Mouse (Mus musculus) cerebellum, adult 2 months (tissue): ENCODE data around the gene Fgf14. TPM values are rescaled to one million over a fixed set of nuclear protein-coding genes. Genes with fewer than 3 reads are reported as not detected.

Experiments used
- DNase-seq, 2 experiments: peaks; one replicate each; pipeline ENCODE4 v3.0.0; 2021
- H3K27ac ChIP-seq: fragments of 200-500 bp; 2 replicates; pipeline ENCODE4 v1.5.1; 2012; ENCODE audit warnings: low read length, control low read depth, inconsistent platforms; ENCODE audit not compliant: insufficient read depth
- H3K27me3 ChIP-seq: fragments of 200-500 bp; 2 replicates; pipeline ENCODE4 v1.6.1; 2012; ENCODE audit warnings: inconsistent platforms, mild to moderate bottlenecking, low read length, moderate library complexity; ENCODE audit not compliant: control insufficient read depth, insufficient read depth
- H3K4me1 ChIP-seq: fragments of 200-500 bp; 2 replicates; pipeline ENCODE4 v1.6.1; 2011; ENCODE audit warnings: low read length; ENCODE audit not compliant: control insufficient read depth, insufficient read depth
- H3K4me3 ChIP-seq: fragments of 200-500 bp; replicated peaks from 2 replicates; pipeline ENCODE3; 2011; ENCODE audit warnings: mild to moderate bottlenecking, low read depth, low read length, control low read depth; ENCODE audit not compliant: insufficient read depth
- CTCF ChIP-seq: fragments of 200-500 bp; IDR thresholded peaks from 2 replicates; pipeline ENCODE4 v1.5.1; 2011; ENCODE audit warnings: low read depth, mild to moderate bottlenecking, control low read depth, low read length, moderate library complexity, borderline replicate concordance; ENCODE audit not compliant: insufficient read depth
- POLR2A ChIP-seq: fragments of 200-500 bp; IDR thresholded peaks from 2 replicates; pipeline ENCODE4 v1.6.1; 2011; ENCODE audit warnings: low read length, control low read depth, borderline replicate concordance; ENCODE audit not compliant: insufficient read depth
- WGBS: fragments of 180-500 bp; shearing (Covaris S2); methylation state at CpG from one replicate; pipeline ENCODE4 v1.1.7; 2018; 5-methylcytosine and 5-hydroxymethylcytosine counted together
- polyA plus RNA-seq: library from polyadenylated mRNA; depleted of rRNA; stranded (reverse); fragments of >200 nt; gene quantifications from 2 replicates; pipeline ENCODE4 v1.2.3, GENCODE M21; 2012; rRNA removed

Fgf14 gene
- polyA plus RNA-seq: 32.5 and 41.1 TPM in 2 replicates

DNA sequence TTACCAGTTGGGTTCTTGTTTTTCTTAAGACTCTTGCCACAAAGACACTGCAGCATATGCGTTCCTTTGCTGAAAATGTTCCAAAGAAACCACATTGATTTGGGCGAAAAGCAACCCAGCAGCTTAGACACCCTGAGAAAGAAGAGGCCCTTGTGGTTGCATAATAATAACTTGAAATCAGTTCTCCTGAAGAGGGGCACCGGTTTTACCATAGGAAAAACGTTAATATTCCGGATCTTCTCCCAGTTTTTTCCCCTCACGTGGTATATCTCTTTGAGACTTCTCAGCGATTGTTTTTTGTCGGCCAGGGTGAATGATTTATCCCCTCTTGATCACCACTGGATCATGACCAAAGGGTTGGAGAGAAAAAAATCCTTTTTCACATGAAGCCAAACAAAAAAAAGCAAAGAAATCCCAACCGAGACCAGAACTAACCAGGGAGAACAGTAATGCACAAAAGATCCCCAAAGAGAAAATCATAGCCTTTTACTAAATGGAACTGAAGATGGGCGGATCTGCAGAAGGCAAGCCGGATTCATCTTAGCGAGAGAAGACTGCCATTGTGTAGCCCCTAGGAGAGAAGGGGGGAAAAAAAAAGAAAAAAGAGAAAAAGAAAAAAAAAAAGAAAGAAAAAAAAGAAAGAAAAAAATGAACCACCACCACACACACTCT is at the start of gene Fgf14:
TSS of gene Fgf14 (minus strand) at position 622 of the 672 bp plus-strand sequence.
- DNase-seq: no peak
- H3K27ac ChIP-seq: peak within 1 kb of the TSS; percentile 93
- no peaks in the 10 kb centered on the region for H3K27me3 ChIP-seq
- WGBS: under 1% methylated on average over 12 of the region's 12 CpGs
- H3K4me1 ChIP-seq: no peaks in the 10 kb centered on the region; the same call in 1 of the 2 replicates
- TF ChIP-seq CTCF (no peak), POLR2A (0 out of 2 replicates have a peak, but pooled peaks have one; percentile 15)
- H3K4me3 ChIP-seq: peak within 1 kb of the TSS; percentile 94

DNA sequence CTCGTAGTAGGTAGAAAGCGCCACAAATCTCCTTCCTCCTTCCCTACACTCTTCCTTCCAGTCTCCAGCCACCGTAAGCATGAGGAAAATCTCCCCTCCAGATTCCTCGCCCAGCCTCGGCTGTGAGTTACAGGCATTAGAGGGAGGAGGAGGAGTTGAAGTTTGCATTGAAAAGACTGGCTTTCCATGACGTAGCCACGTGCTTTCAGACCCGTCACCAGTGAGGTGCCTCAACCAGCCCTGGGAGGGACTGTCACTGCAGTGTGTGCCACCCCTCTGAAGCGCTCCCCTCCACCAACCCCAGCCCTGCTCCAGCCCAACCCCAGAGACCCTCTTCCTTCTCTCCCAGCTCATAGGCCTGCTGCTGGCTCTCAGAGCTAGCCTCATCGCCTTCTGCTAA is 452 bp upstream of the Fgf14 start:
- peak; percentile 85 to 90 for DNase-seq
- Histone ChIP-seq H3K27ac (peak overlapping the region; percentile 93), H3K4me3 (peak overlapping the region; percentile 94), H3K4me1 (no peaks in the 10 kb centered on the region), H3K27me3 (no peaks in the 10 kb centered on the region)
- 2% methylated on average over 10 of the region's 10 CpGs for WGBS
- TF ChIP-seq POLR2A (peak; percentile 88; the same call in 1 of the 2 replicates), CTCF (no peak)

DNA sequence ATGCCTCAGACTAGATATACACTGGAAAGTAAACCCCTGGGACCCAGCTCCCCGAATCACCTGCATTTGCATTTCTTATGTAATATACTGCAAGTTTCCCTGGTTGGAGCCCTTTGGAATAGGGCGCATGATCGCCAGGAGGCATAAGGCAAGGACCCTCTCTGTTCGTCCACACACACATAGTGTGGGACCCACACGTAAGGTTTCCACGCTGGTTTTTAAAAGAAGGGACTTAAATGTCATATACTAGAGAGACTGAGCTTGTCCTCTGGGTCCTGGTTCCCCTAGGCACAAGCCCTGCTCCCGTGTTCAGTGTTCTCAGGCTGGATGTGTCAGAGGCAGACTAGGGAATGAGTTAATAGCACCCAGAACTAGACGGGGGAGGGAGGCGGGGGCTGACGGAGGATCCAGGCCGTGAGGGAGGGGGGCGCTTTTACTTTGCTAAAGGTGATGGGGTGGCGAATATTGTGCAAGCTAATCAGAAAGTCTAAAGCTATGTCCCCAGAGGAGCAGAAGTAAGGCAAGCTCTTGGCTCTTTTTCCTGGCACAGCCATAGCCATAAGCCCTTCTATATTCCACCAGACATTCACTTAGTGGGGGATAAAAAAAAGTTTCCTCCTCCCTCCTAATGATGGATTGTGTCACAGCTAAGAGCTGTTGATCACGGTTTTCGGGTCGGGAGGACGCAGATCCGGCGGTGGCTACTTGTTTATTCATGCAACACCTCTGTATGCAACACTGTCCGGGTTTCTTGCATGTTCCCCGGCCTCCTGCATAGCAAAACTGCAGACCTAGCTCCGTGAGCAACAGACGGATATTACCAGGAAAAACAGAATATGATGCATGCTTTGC is 1.0 kb downstream of the Fgf14 start:
- peak overlapping the region; percentile 93 for H3K27ac ChIP-seq

DNA sequence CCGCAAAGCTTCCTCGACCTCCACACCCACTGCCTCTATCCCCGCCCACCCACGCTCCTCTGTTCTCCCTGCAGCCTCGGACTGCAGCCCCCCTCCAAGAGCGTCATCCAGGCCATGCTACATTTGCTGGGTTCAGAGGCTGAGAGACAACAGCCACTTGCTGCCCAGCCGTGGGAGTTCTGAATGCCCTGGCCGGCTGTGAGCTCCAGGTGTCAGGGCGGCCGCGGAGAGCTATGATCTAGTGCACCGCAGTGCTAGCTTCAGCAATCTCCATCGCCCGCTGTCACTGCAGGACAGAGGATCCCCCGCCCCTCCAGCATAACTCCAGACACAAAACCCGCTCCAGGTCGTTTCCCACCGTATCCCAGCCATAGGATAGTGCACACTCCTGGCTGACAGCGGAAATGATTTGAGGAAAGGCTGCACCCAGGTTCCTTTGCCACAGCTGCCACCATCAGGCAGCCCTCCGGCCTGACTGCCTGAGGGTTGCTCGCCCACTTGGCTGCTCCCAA is 1.7 kb downstream of the Fgf14 start:
- Histone ChIP-seq H3K27me3 (no peaks in the 10 kb centered on the region), H3K4me3 (peak overlapping the region; percentile 94), H3K4me1 (no peaks in the 10 kb centered on the region; the same call in 1 of the 2 replicates), H3K27ac (peak overlapping the region; percentile 93)
- WGBS: under 1% methylated on average over 21 of the region's 21 CpGs
- TF ChIP-seq POLR2A: no peak
- TF ChIP-seq CTCF: 0 out of 2 replicates have a peak, but pooled peaks have one; percentile 3
- peak; percentile 73 to 78 for DNase-seq

More for the DNA sequence above, 1.0 kb downstream of the Fgf14 start:
- TF ChIP-seq POLR2A (peak; percentile 53; the same call in 1 of the 2 replicates), CTCF (no peak)
- Histone ChIP-seq H3K27me3 (no peaks in the 10 kb centered on the region), H3K4me1 (no peaks in the 10 kb centered on the region; the same call in 1 of the 2 replicates), H3K4me3 (peak overlapping the region; percentile 94)
- DNase-seq: peak; percentile 74 to 78
- 3% methylated on average over 23 of the region's 23 CpGs for WGBS

GRCm38 (mm10) chr14:124674536-124675141 is 2.3 kb downstream of the Fgf14 start:
- H3K4me1 ChIP-seq: no peaks in the 10 kb centered on the region; the same call in 1 of the 2 replicates
- H3K27ac ChIP-seq: peak overlapping the region; percentile 93
- peak overlapping the region; percentile 94 for H3K4me3 ChIP-seq
- WGBS: 3% methylated on average over 8 of the region's 8 CpGs
- peak; percentile 60 to 67 for DNase-seq
- TF ChIP-seq CTCF: no peak
- TF ChIP-seq POLR2A: no peak
- no peaks in the 10 kb centered on the region for H3K27me3 ChIP-seq

DNA sequence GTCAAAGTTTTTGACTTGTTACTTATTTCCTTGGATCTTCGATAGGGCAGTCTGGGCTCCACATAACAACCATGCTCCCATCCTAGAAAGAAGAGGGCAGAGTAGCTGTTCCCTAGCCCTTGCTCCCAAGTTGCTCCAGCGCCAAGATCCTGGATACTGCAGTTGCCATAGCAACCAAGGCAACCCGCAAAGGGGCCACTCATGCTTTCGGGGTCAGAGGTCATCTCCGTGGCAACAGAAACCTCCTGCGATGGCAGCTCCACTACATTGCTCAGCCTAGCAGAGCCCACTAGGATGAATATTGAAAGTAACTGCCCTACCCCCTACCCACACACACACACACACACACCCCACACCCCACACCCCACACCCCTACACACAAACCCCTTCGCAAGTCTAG is 7.2 kb downstream of the Fgf14 start:
- DNase-seq: peak; percentile 44 to 45
- Histone ChIP-seq H3K4me1 (peaks cover 2% of the 10 kb centered on the region; the same call in 1 of the 2 replicates), H3K27me3 (no peaks in the 10 kb centered on the region), H3K4me3 (peak overlapping the region; percentile 0), H3K27ac (no peak overlapping the region)
- TF ChIP-seq CTCF: no peak
- no peak for TF ChIP-seq POLR2A
- 7% methylated on average over 7 of the region's 7 CpGs for WGBS

DNA sequence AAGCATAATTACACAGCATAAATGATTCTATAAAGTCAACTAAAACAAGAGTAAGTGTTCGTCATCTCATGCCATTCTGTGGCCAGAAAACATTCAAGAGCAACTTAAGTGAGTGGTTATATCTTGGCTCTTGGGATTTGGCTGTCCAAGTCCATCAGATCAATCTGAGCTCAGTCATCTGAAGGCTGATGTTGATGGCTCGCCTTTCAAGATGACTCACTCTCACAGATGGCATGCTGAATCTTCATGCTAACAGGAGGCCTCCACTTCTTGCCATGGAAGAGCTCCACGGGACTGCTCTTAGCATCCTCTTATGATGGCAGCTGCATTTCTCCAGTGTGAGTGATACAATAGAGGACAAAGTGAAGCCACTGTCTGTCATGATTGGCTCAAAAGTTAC is 34.1 kb downstream of the Fgf14 start:
- WGBS: 11% methylated on average over 3 of the region's 3 CpGs
- peak; percentile 41 to 73 for DNase-seq

More for the DNA sequence above, 34.1 kb downstream of the Fgf14 start:
- Histone ChIP-seq H3K27ac (no peak overlapping the region), H3K4me3 (no peak overlapping the region), H3K4me1 (peaks cover 10% of the 10 kb centered on the region; the same call in 1 of the 2 replicates), H3K27me3 (no peaks in the 10 kb centered on the region)
- no peak for TF ChIP-seq POLR2A
- no peak for TF ChIP-seq CTCF
